ENCODE assay signal across 7 mouse cellular contexts in genomic region chr5:113855696-113856095, GRCm38 (mm10). TPM values are rescaled to one million over a fixed set of nuclear protein-coding genes. Genes with fewer than 3 reads are reported as not detected.
DNase-seq lines count a peak whose midpoint lies in the region; ATAC-seq and TF ChIP-seq lines count a peak whose summit lies in the region.

No protein-coding gene starts in this region.

- DNase-seq in ZHBTc4 (ENCODE audit: low read depth, low spot score): peak; percentile 71
- DNase-seq in heart, postnatal 0 days (ENCODE audit: low spot score): peak; percentile 91
- DNase-seq in thymus, postnatal 0 days (ENCODE audit: low spot score): no peak
- DNase-seq in frontal cortex, postnatal 36 days (ENCODE audit: low spot score in 2 of 2): no peak
- no peak for DNase-seq in embryo, embryonic 10.5 days (ENCODE audit: low spot score)

- no peaks in the 10 kb centered on the region for H3K9me3 ChIP-seq in E14TG2a.4 (ENCODE audit: low read length)
- H3K9me3 ChIP-seq in heart, postnatal 0 days (replicated peaks; ENCODE audit: control insufficient read depth, low read length): no peaks in the 10 kb centered on the region
- no peaks in the 10 kb centered on the region for H3K9me3 ChIP-seq in limb, embryonic 12.5 days

- peaks cover 83% of the 10 kb centered on the region for H3K36me3 ChIP-seq in E14TG2a.4 (ENCODE audit: insufficient read depth, low read length)
- H3K36me3 ChIP-seq in heart, postnatal 0 days (replicated peaks; ENCODE audit: control insufficient read depth, insufficient read depth, low read length): peaks cover 23% of the 10 kb centered on the region
- H3K36me3 ChIP-seq in limb, embryonic 12.5 days: peaks cover 20% of the 10 kb centered on the region

- no peak overlapping the region for H3K4me2 ChIP-seq in heart, postnatal 0 days (ENCODE audit: low read depth, low read length)
- no peak overlapping the region for H3K4me2 ChIP-seq in limb, embryonic 12.5 days

- H3K4me1 ChIP-seq in E14TG2a.4 (replicated peaks; ENCODE audit: low read depth, low read length): peaks cover 89% of the 10 kb centered on the region
- H3K4me1 ChIP-seq in heart, postnatal 0 days (ENCODE audit: control insufficient read depth, insufficient read depth): peaks cover 44% of the 10 kb centered on the region
- peaks cover 18% of the 10 kb centered on the region for H3K4me1 ChIP-seq in limb, embryonic 12.5 days (replicated peaks)

- peak overlapping the region; percentile 29; the same call in 1 of the 2 replicates for H3K4me3 ChIP-seq in E14TG2a.4 (replicated peaks; ENCODE audit: low read length)
- H3K4me3 ChIP-seq in heart, postnatal 0 days (ENCODE audit: low read depth, low read length): no peak overlapping the region
- H3K4me3 ChIP-seq in limb, embryonic 12.5 days (replicated peaks): no peak overlapping the region

- TF ChIP-seq EP300 in heart, postnatal 0 days (IDR thresholded peaks at IDR 0.05; ENCODE audit: low read depth): 0 out of 2 replicates have a peak, but pooled peaks have one; percentile 20

- H3K9ac ChIP-seq in heart, postnatal 0 days (replicated peaks; ENCODE audit: low read depth, low read length): 0 out of 2 replicates have a peak overlapping the region, but pooled peaks have one; percentile 8
- H3K9ac ChIP-seq in limb, embryonic 12.5 days (replicated peaks): 0 out of 2 replicates have a peak overlapping the region, but pooled peaks have one; percentile 5

- peak; percentile 88 for ATAC-seq in heart, postnatal 0 days (ENCODE audit: insufficient read depth, low read depth)
- no peak for ATAC-seq in limb, embryonic 12.5 days (ENCODE audit: insufficient number of reproducible peaks, insufficient read depth, low FRiP score, low TSS enrichment, low read depth)

- peak overlapping the region; percentile 89 for H3K27ac ChIP-seq in heart, postnatal 0 days (ENCODE audit: low read depth)
- no peak overlapping the region for H3K27ac ChIP-seq in limb, embryonic 12.5 days

- no peak for TF ChIP-seq CTCF in E14TG2a.4 (conservative IDR thresholded peaks at IDR 0.05; ENCODE audit: low read length)
- peak; percentile 11; the same call in 1 of the 2 replicates for TF ChIP-seq CTCF in heart, postnatal 0 days (IDR thresholded peaks at IDR 0.05; ENCODE audit: low read depth)

- 38% methylated on average over 3 of the region's 3 CpGs for WGBS in heart, postnatal 0 days
- 58% methylated on average over 3 of the region's 3 CpGs for WGBS in limb, embryonic 12.5 days

- H3K27me3 ChIP-seq in E14TG2a.4 (ENCODE audit: insufficient read depth, low read length): no peaks in the 10 kb centered on the region
- H3K27me3 ChIP-seq in heart, postnatal 0 days (ENCODE audit: control insufficient read depth, insufficient read depth, low read length): no peaks in the 10 kb centered on the region
- no peaks in the 10 kb centered on the region for H3K27me3 ChIP-seq in limb, embryonic 12.5 days

RNA-seq across cellular contexts. Expression of gene Selplg, which starts 23.3 kb away (rescaled TPM):
- 1.6 and 5.0 TPM in 2 replicates for total RNA-seq in heart, postnatal 0 days (2014; rRNA removed; ENCODE audit: low replicate concordance)
- 1.2 and 1.7 TPM in 2 replicates for polyA plus RNA-seq in heart, postnatal 0 days (2015; fragmentation: Nextera tagmentation; extraction: Ambion mirVana)
- 1.4 and 1.8 TPM in 2 replicates for polyA plus RNA-seq in limb, embryonic 12.5 days (2016; fragmentation: Nextera tagmentation; extraction: Ambion mirVana)
- polyA plus RNA-seq in thymus, postnatal 0 days (2015; fragmentation: Nextera tagmentation; extraction: Ambion mirVana): 205 and 252 TPM in 2 replicates

RNA-seq across cellular contexts. Expression of gene Coro1c, which starts 52.9 kb away (rescaled TPM):
- total RNA-seq in heart, postnatal 0 days (2014; rRNA removed; ENCODE audit: low replicate concordance): 78.2 and 93.4 TPM in 2 replicates
- polyA plus RNA-seq in heart, postnatal 0 days (2015; fragmentation: Nextera tagmentation; extraction: Ambion mirVana): 40.0 and 46.6 TPM in 2 replicates
- polyA plus RNA-seq in limb, embryonic 12.5 days (2016; fragmentation: Nextera tagmentation; extraction: Ambion mirVana): 91.1 and 99.4 TPM in 2 replicates
- polyA plus RNA-seq in thymus, postnatal 0 days (2015; fragmentation: Nextera tagmentation; extraction: Ambion mirVana): 71.3 and 75.3 TPM in 2 replicates

RNA-seq across cellular contexts. Expression of gene Tmem119, which starts 55.4 kb away (rescaled TPM):
- total RNA-seq in heart, postnatal 0 days (2014; rRNA removed; ENCODE audit: low replicate concordance): 19.9 and 28.4 TPM in 2 replicates
- polyA plus RNA-seq in heart, postnatal 0 days (2015; fragmentation: Nextera tagmentation; extraction: Ambion mirVana): 12.4 and 13.0 TPM in 2 replicates
- polyA plus RNA-seq in limb, embryonic 12.5 days (2016; fragmentation: Nextera tagmentation; extraction: Ambion mirVana): 236 and 242 TPM in 2 replicates
- 6.1 and 7.0 TPM in 2 replicates for polyA plus RNA-seq in thymus, postnatal 0 days (2015; fragmentation: Nextera tagmentation; extraction: Ambion mirVana)

Comparison
In these comparisons a context has a peak if more than half of its experiments do, and no peak if none do; other contexts are left out.
1. DNase-seq: peak in ZHBTc4 (single experiment) and heart, postnatal 0 days (single experiment); none in thymus, postnatal 0 days (single experiment), frontal cortex, postnatal 36 days (0 of 2) and embryo, embryonic 10.5 days (single experiment).
2. RNA of gene Selplg, which starts 23.3 kb away (polyA plus RNA-seq): 205 to 252 TPM in thymus, postnatal 0 days; 1.4 to 1.8 TPM in limb, embryonic 12.5 days and 1.2 to 1.7 TPM in heart, postnatal 0 days; every median in the first group is over 10 times any median in the second.
3. RNA of gene Tmem119, which starts 55.4 kb away (polyA plus RNA-seq): 236 to 242 TPM in limb, embryonic 12.5 days; 12.4 to 13.0 TPM in heart, postnatal 0 days and 6.1 to 7.0 TPM in thymus, postnatal 0 days; every median in the first group is over 10 times any median in the second.